Mouse (Mus musculus) G1E-ER4 (cell line): ENCODE data around the gene Myh7b. TPM values are rescaled to one million over a fixed set of nuclear protein-coding genes. Genes with fewer than 3 reads are reported as not detected.

Source experiments
- GATA1 ChIP-seq: IDR thresholded peaks from one replicate; pipeline ENCODE4 v1.8.0; 2012; ENCODE audit warnings: low read length, inconsistent platforms
- polyA plus RNA-seq: library from polyadenylated mRNA; stranded (reverse); fragments of >175 nt; gene quantifications from 2 replicates; pipeline ENCODE4 v1.2.3, GENCODE M21; 2012

Gene Myh7b
- polyA plus RNA-seq, 1 experiment = 6.5 TPM

DNA sequence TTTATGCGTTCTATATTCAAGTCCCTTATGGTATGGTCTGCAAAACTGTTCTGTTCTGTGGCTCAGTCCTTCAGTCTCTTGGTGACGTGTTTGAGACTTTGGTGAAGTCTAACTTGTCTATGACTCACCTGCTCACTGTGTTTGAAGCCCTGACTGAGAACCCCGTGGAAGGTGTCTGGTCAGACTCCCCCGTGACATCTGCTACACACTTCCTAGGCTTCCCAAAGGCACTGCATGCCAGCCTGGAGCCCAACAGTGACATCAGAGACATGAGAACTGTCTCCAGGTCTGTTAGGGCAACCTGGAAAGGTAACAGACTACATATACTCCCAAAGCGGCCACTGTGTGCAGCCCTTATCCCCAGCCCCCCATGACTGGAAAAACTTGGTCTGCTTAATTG lies 41.6 kb downstream of the Myh7b start:
- TF ChIP-seq GATA1 = no peak

GRCm38 (mm10) chr2:155655759-155656372 lies 44.9 kb downstream of the Myh7b start:
- TF ChIP-seq GATA1 = no peak

DNA sequence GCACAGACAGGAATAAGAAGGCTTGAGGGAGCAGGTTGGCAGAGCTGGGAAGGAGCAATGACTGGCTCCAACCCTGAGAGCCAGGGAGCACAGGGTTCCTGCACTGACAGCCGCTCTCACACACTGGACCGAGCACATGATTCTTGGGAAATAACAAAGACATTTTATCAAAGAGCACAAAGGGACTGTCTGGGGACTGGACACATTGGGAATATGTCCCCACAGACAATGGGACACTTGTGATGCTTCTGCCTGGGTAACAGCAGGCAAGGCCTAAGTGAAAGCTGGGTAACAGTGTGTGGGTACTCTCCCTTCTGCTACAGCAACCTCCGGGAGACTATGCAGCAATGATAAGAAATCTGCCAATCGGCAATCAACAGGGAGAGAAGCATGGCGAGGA lies 51.4 kb downstream of the Myh7b start:
- no peak for TF ChIP-seq GATA1

- TF ChIP-seq GATA1 = no peak
These were observed 52.1 kb downstream of the Myh7b start for GRCm38 (mm10) chr2:155663097-155663496.

GRCm38 (mm10) chr2:155663910-155664460 lies 53.0 kb downstream of the Myh7b start:
- no peak for TF ChIP-seq GATA1

DNA sequence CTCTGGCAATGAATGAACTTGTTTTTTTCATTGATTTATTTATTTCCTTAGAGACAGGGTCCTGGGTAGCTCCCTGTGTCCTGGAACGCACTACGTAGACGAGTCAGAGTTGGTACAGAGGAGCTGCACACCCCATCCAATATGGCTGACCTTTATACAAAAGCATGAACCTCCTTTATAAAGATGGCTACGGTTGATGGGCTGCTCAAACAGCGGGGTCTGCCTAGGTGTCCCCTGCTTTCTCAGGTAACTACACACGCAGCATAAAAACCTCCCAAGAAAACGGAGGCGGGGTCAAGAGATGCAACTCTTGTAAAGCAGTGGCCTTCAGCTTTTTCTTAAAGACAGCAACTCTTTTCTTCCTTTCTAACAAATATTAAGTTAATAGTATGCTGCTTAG lies 56.9 kb downstream of the Myh7b start:
- no peak for TF ChIP-seq GATA1

DNA sequence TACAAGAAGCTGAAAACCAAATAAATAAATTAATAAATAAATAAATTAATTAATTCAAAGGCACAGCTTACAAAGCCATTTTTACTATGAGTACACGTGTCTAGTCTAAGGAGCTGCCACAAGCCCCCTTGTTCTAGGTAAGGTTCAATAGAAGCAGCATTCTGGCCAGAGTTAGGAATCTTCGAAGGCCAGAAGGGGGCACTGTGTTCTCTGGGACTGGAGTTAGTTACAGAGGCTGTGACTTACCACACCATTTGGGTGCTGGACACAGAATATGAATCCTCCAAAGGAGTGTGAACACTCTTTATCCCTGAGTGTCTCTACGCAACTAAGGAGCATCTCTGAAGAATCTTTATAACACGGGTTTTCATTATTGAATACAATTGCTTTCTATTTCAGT lies 57.4 kb downstream of the Myh7b start:
- no peak for TF ChIP-seq GATA1

GRCm38 (mm10) chr2:155671236-155671635 lies 60.2 kb downstream of the Myh7b start:
- no peak for TF ChIP-seq GATA1

DNA sequence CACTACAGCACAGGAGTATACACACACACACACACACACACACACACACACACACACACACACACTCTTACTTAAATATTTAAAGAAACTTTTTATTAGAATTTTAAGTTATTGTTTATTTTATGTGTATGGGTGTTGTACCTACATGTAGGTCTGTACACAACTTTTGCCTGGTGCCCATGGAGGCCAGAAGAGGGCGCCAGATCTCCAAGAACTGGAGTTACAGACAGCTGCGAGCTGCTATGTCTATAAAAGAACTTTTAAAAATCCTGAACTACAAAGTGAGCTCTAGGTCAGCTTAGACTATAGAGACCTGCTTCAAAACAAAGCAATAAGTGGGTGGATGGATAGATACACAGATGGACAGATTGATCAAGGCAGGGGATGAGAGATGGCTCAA lies 62.5 kb downstream of the Myh7b start:
- no peak for TF ChIP-seq GATA1

GRCm38 (mm10) chr2:155675118-155675517 lies 64.1 kb downstream of the Myh7b start:
- TF ChIP-seq GATA1 = no peak

DNA sequence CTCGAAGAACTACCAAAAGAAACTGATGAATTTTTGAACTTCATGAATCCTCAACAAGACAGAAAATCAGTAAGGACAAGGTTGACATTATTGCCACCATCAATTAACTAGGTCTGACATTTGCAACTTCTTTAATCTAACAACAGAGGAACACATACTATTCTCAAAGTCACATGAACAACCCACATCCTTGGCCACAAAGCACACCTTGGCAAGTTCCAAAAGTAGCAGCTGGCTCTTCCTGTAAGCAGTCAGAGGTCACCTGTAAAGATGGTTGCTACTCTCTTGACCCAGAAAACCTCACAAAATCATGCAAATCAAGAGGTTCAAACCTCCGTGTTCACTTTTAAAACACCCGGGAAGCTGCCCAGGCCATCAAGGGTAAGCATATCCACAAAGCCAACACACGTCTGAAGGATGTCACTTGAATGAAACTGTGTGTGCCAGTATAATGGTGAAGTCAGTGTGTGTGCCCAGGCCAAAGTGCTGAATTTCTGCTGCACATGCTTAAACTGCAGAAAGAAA lies 68.6 kb downstream of the Myh7b start:
- no peak for TF ChIP-seq GATA1

DNA sequence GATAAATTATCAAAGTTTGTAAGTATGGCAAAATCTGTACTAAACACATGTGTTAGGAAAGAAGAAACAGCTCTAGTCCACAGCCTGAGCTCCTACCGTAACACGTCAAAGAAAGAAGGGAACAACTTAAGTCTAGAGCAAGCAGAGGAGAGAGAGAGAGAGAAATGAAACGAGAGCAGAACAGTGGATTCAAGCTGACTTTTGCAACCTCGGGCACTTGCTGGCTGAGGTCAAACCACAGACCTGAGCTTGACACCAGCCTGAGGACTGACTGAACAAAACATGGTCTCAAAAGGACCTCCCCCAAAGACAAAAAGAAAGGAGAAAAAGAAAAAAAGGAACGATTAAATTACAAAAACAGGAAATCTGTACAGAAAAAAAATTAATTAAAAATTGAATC lies 69.6 kb downstream of the Myh7b start:
- TF ChIP-seq GATA1 = no peak

DNA sequence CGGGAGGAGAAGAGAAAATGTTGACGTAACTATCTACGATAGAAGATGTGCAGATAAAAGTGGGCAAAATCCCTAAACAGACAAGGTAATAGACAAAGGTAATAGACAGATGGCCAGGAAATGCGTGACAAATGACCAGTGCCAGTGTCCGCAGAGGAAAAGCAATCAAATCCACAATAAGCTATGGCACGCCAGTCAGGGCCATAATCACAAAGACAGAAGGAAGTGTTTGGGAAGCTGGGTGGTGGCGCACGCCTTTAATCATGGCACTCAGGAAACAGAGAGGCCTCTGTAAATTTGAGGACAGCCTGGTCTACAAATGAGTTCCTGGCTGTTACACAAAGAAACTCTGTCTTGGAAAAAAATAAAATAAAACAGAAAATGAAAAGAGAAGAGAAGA lies 70.2 kb downstream of the Myh7b start:
- TF ChIP-seq GATA1 = no peak

DNA sequence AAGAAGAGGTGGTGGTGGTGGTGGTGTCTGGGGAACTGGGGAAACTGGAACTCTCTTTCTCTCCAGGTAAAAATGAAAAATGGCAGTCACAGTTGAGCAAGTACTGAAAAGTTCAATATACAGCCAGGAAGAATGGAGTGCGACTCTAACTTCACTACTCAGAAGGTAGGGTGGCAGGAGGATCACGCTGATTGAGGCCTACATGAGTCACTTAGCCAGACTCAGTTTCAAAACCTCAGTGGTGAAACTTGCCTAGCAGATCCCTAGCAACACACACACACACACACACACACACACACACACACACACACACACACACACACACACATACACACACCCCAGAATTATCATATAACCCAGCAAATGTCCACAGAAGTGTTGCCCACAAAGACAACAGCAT lies 70.9 kb downstream of the Myh7b start:
- TF ChIP-seq GATA1 = no peak

DNA sequence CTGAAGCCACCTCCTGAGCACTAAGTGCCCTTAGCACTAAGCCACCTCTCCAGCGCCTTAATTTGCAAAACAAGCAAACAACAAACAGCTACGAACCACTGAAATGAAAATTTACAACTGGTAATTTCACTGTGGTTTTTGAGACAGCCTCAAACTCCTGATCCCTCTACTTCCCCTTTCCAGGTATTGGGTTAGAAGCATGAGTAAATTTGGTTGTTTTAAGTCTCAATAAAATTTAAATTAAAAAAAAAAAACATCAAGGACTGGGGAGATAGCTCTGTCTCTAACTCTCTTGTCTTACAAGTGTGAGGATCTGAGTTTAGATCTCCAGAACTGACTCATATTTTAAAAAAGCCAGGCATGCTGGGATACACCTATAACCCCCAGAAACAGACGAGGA lies 72.1 kb downstream of the Myh7b start:
- TF ChIP-seq GATA1 = no peak

DNA sequence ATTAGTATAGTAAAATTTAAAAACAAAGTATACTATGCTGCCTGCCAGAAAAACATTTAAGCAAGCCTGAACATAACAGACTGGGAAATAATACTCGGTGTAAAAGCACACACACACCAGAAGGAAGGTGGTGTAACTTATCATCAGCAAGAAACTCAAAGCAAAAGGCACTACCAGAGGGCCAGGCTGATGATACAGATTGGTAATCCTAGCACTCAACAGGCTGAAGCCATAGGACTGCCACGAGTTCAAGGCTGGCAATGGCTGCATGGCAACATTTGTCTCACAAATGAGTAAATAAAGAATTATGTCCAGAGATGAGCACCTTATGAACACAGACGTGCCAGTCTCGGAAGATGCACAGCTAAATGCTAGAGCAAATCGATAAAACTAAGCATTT lies 72.8 kb downstream of the Myh7b start:
- TF ChIP-seq GATA1 = no peak

Other genes starting within 250 kb of the Myh7b start
- 2.4 and 3.3 TPM in 2 replicates for gene Trp53inp2, start 230.2 kb upstream of the Myh7b start, polyA plus RNA-seq
- 46.6 and 70.2 TPM in 2 replicates for gene Ncoa6, start 137.3 kb upstream of the Myh7b start, polyA plus RNA-seq
- 38.4 and 49.7 TPM in 2 replicates for gene Acss2, start 93.3 kb upstream of the Myh7b start, polyA plus RNA-seq
- not detected in 2 replicates for gene Ggt7, start 93.0 kb upstream of the Myh7b start, polyA plus RNA-seq
- gene Gss, start 18.4 kb upstream of the Myh7b start, polyA plus RNA-seq = 17.3 and 20.9 TPM in 2 replicates
- 87.8 and 94.0 TPM in 2 replicates for gene Trpc4ap, start 81.2 kb downstream of the Myh7b start, polyA plus RNA-seq
- gene Edem2, start 118.3 kb downstream of the Myh7b start, polyA plus RNA-seq = 36.5 and 44.1 TPM in 2 replicates
- not detected in 2 replicates for gene Gm17581, start 124.7 kb downstream of the Myh7b start, polyA plus RNA-seq
- gene Procr, start 139.9 kb downstream of the Myh7b start, polyA plus RNA-seq = 0.06 and 0.15 TPM in 2 replicates
- gene Mmp24, start 164.1 kb downstream of the Myh7b start, polyA plus RNA-seq = not detected in 2 replicates
- 37.2 and 52.9 TPM in 2 replicates for gene BC029722, start 208.2 kb downstream of the Myh7b start, polyA plus RNA-seq
- 372 and 373 TPM in 2 replicates for gene Eif6, start 215.7 kb downstream of the Myh7b start, polyA plus RNA-seq
- not detected in 2 replicates for gene Fam83c, start 223.6 kb downstream of the Myh7b start, polyA plus RNA-seq